Mouse (Mus musculus) retina, postnatal 7 days (tissue): ENCODE measurements around the gene Zfp990.
"Not testable (repeated sequence)": the region's sequence is repeated elsewhere in the genome, so short reads cannot be mapped to it uniquely, and the experiment has no call there.

Source experiments
- DNase-seq: peaks from one replicate; pipeline ENCODE4 v3.0.0-alpha.2; 2012; ENCODE audit warnings: low read depth, low spot score

Gene Zfp990

GRCm38 (mm10) chr4:145586046-145586445 is 75.5 kb downstream of the Zfp990 start:
- not testable (repeated sequence) for DNase-seq
